Mouse (Mus musculus) erythroblast, embryonic 14.5 days (primary cell): Measurements from ENCODE around the gene Nudt3. TPM values are rescaled to one million over a fixed set of nuclear protein-coding genes. Genes with fewer than 3 reads are reported as not detected.

Source experiments
- H3K27me3 ChIP-seq: 2 replicates; pipeline ENCODE4 v1.6.1; 2012; ENCODE audit warnings: inconsistent platforms; ENCODE audit not compliant: control insufficient read depth
- H3K36me3 ChIP-seq: 2 replicates; pipeline ENCODE4 v1.6.1; 2012; ENCODE audit warnings: mild to moderate bottlenecking, inconsistent platforms; ENCODE audit not compliant: control insufficient read depth
- H3K4me1 ChIP-seq: 2 replicates; pipeline ENCODE4 v1.6.1; 2012; ENCODE audit warnings: inconsistent platforms; ENCODE audit not compliant: control insufficient read depth
- H3K4me3 ChIP-seq: replicated peaks from 2 replicates; pipeline ENCODE3; 2012; ENCODE audit warnings: moderate library complexity, mild to moderate bottlenecking, inconsistent platforms
- H3K9me3 ChIP-seq: 2 replicates; pipeline ENCODE4 v1.6.1; 2012; ENCODE audit warnings: low read length, inconsistent platforms, mixed read lengths; ENCODE audit not compliant: control insufficient read depth
- GATA1 ChIP-seq: IDR thresholded peaks from 2 replicates; pipeline ENCODE4 v1.6.1; 2012; ENCODE audit warnings: low read length, inconsistent platforms, mixed read lengths
- TAL1 ChIP-seq: IDR thresholded peaks from 3 replicates; pipeline ENCODE4 v1.6.1; 2012; ENCODE audit warnings: low read length, inconsistent platforms, mixed read lengths
- polyA plus RNA-seq: library from polyadenylated mRNA; stranded (reverse); fragments of >175 nt; gene quantifications from 2 replicates; pipeline ENCODE4 v1.2.3, GENCODE M21; 2012

Gene Nudt3
- polyA plus RNA-seq, 1 experiment = 6.4 TPM

GRCm38 (mm10) chr17:27625455-27626251 lies 2.4 kb upstream of the Nudt3 start:
- no peaks in the 10 kb centered on the region for H3K27me3 ChIP-seq
- peaks cover 20% of the 10 kb centered on the region for H3K36me3 ChIP-seq
- TF ChIP-seq TAL1 (no peak), GATA1 (no peak)
- peaks cover 53% of the 10 kb centered on the region for H3K4me1 ChIP-seq
- H3K9me3 ChIP-seq = no peaks in the 10 kb centered on the region
- no peak overlapping the region for H3K4me3 ChIP-seq

- Histone ChIP-seq H3K4me1 (peaks cover 61% of the 10 kb centered on the region), H3K4me3 (peak overlapping the region; percentile 94), H3K9me3 (peaks cover 3% of the 10 kb centered on the region; the same call in 1 of the 2 replicates), H3K27me3 (no peaks in the 10 kb centered on the region), H3K36me3 (peaks cover 11% of the 10 kb centered on the region)
- no peak for TF ChIP-seq GATA1
- no peak for TF ChIP-seq TAL1
Measured at GRCm38 (mm10) chr17:27622611-27623359, 510 bp downstream of the Nudt3 start.

GRCm38 (mm10) chr17:27621705-27622531 lies 1.4 kb downstream of the Nudt3 start:
- H3K9me3 ChIP-seq = peaks cover 5% of the 10 kb centered on the region; the same call in 1 of the 2 replicates
- no peak for TF ChIP-seq GATA1
- TF ChIP-seq TAL1 = no peak
- peak overlapping the region; percentile 94 for H3K4me3 ChIP-seq
- H3K4me1 ChIP-seq = peaks cover 58% of the 10 kb centered on the region
- H3K36me3 ChIP-seq = peaks cover 16% of the 10 kb centered on the region
- H3K27me3 ChIP-seq = no peaks in the 10 kb centered on the region

- Histone ChIP-seq H3K9me3 (peaks cover 5% of the 10 kb centered on the region; the same call in 1 of the 2 replicates), H3K4me1 (peaks cover 53% of the 10 kb centered on the region), H3K4me3 (peak overlapping the region; percentile 94), H3K27me3 (no peaks in the 10 kb centered on the region), H3K36me3 (peaks cover 19% of the 10 kb centered on the region)
- no peak for TF ChIP-seq TAL1
- TF ChIP-seq GATA1 = no peak
Measured at GRCm38 (mm10) chr17:27621161-27621560, 2.1 kb downstream of the Nudt3 start.

- Histone ChIP-seq H3K4me3 (no peak overlapping the region), H3K27me3 (no peaks in the 10 kb centered on the region), H3K36me3 (peaks cover 35% of the 10 kb centered on the region), H3K4me1 (peaks cover 34% of the 10 kb centered on the region), H3K9me3 (peaks cover 5% of the 10 kb centered on the region; the same call in 1 of the 2 replicates)
- TF ChIP-seq TAL1 = no peak
- no peak for TF ChIP-seq GATA1
Measured at GRCm38 (mm10) chr17:27615388-27615787, 7.9 kb downstream of the Nudt3 start.

GRCm38 (mm10) chr17:27613016-27613415 lies 10.3 kb downstream of the Nudt3 start:
- Histone ChIP-seq H3K36me3 (peaks cover 35% of the 10 kb centered on the region), H3K4me1 (peaks cover 30% of the 10 kb centered on the region), H3K4me3 (no peak overlapping the region)

GRCm38 (mm10) chr17:27611994-27612393 lies 11.3 kb downstream of the Nudt3 start:
- Histone ChIP-seq H3K4me3 (no peak overlapping the region), H3K9me3 (no peaks in the 10 kb centered on the region), H3K27me3 (no peaks in the 10 kb centered on the region), H3K36me3 (peaks cover 28% of the 10 kb centered on the region), H3K4me1 (peaks cover 30% of the 10 kb centered on the region)
- TF ChIP-seq TAL1 (no peak), GATA1 (no peak)

More at GRCm38 (mm10) chr17:27613016-27613415, 10.3 kb downstream of the Nudt3 start:
- Histone ChIP-seq H3K27me3 (no peaks in the 10 kb centered on the region), H3K9me3 (peaks cover 5% of the 10 kb centered on the region; the same call in 1 of the 2 replicates)
- TF ChIP-seq GATA1 = no peak
- TF ChIP-seq TAL1 = no peak

GRCm38 (mm10) chr17:27611519-27611884 lies 11.8 kb downstream of the Nudt3 start:
- no peak for TF ChIP-seq GATA1
- H3K36me3 ChIP-seq = peaks cover 24% of the 10 kb centered on the region

More at GRCm38 (mm10) chr17:27611519-27611884, 11.8 kb downstream of the Nudt3 start:
- Histone ChIP-seq H3K9me3 (no peaks in the 10 kb centered on the region), H3K27me3 (no peaks in the 10 kb centered on the region), H3K4me3 (no peak overlapping the region), H3K4me1 (peaks cover 30% of the 10 kb centered on the region)
